Mouse (Mus musculus) hindbrain, embryonic 11.5 days (tissue): ENCODE data around the gene Ttyh3. TPM values are rescaled to one million over a fixed set of nuclear protein-coding genes. Genes with fewer than 3 reads are reported as not detected.
A peak's percentile ranks its signal among the peaks of the same experiment; 100 is the strongest.

Experiments used
- ATAC-seq: fragments of 200-750 bp; cut with Nextera tagmentation; 2 replicates; pipeline ENCODE4 v1.8.0; 2017; ENCODE audit warnings: mild to moderate bottlenecking, moderate TSS enrichment, moderate library complexity; ENCODE audit not compliant: low FRiP score
- DNase-seq: peaks from one replicate; pipeline ENCODE4 v3.0.0-alpha.2; 2015; ENCODE audit warnings: low spot score
- H3K27ac ChIP-seq: fragments of 300-500 bp; sonication (generic); 2 replicates; pipeline ENCODE4 v1.5.1; 2014; ENCODE audit warnings: mild to moderate bottlenecking, low read depth, low read length
- H3K27me3 ChIP-seq: fragments of 300-500 bp; sonication (generic); 2 replicates; pipeline ENCODE4 v1.6.1; 2014; ENCODE audit warnings: mild to moderate bottlenecking, low read length, moderate library complexity, mixed read lengths; ENCODE audit not compliant: control insufficient read depth, insufficient read depth
- H3K36me3 ChIP-seq: fragments of 300-500 bp; sonication (generic); 2 replicates; pipeline ENCODE4 v1.6.1; 2014; ENCODE audit warnings: mild to moderate bottlenecking, low read length, moderate library complexity, mixed read lengths; ENCODE audit not compliant: control insufficient read depth, insufficient read depth
- H3K4me1 ChIP-seq: fragments of 300-500 bp; sonication (generic); replicated peaks from 2 replicates; pipeline ENCODE4 v1.6.1; 2014; ENCODE audit warnings: low read length, mixed read lengths; ENCODE audit not compliant: control insufficient read depth, insufficient read depth
- H3K4me2 ChIP-seq: fragments of 300-500 bp; sonication (generic); replicated peaks from 2 replicates; pipeline ENCODE4 v1.6.1; 2014; ENCODE audit warnings: mild to moderate bottlenecking, low read depth, low read length
- H3K4me3 ChIP-seq: fragments of 300-500 bp; sonication (generic); 2 replicates; pipeline ENCODE4 v1.5.1; 2014; ENCODE audit warnings: low read depth, low read length
- H3K9ac ChIP-seq: fragments of 300-500 bp; sonication (generic); 2 replicates; pipeline ENCODE4 v1.6.1; 2014; ENCODE audit warnings: low read depth, low read length
- H3K9me3 ChIP-seq: fragments of 300-500 bp; sonication (generic); 2 replicates; pipeline ENCODE4 v1.6.1; 2016; ENCODE audit warnings: low read length; ENCODE audit not compliant: control insufficient read depth
- WGBS: fragments of 180-500 bp; shearing (Covaris S2); extraction: QIAGEN DNeasy Blood & Tissue Kit; methylation state at CpG from one replicate; pipeline ENCODE4 v1.1.7; 2014; 5-methylcytosine and 5-hydroxymethylcytosine counted together
- polyA plus RNA-seq: library from polyadenylated mRNA; unstranded; fragments of >200 nt; fragmentation: Nextera tagmentation; extraction: Ambion mirVana; gene quantifications from 2 replicates; pipeline ENCODE4 v1.2.1, GENCODE M21; 2014

The Ttyh3 gene
- polyA plus RNA-seq, 1 experiment from 2014 or later: 53.1 TPM

DNA sequence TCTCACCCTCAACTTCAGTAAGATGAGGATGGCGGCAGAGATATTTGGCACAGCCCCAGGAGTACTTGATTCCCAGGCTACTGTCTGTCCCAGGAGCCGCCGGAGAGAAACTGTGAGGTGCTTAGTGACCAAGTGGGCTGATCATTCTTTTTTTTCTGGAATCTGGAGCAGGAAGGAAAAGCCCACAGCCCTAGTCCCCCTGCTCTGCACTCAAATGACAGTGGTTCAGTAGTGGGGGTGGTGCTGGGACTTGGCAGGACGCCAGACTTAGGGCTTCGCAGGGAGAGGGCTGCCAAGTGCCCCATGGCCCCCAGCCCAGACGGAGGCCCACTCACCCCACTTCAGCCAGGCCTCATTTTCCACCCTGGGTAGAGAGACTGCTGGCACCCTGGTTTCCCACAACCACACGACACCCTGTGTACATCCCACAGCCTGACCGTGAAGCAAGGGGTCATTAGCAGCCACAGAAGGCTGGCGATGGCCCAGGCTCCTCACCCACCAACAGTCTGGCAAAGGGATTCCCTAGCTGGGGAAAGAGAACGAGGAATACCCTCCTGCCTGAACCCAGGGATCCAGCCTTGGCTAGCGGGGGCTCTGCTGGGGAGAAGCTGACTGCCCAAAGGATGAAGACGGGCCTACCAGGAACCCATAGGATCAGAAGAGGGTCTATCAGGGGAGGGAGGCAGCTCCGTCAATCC, 861 bp downstream of the Ttyh3 start:
- H3K4me1 ChIP-seq: peaks cover 14% of the 10 kb centered on the region
- no peaks in the 10 kb centered on the region for H3K9me3 ChIP-seq
- peak overlapping the region; percentile 98 for H3K4me3 ChIP-seq
- DNase-seq (peak; percentile 63), ATAC-seq (peak; percentile 30)
- H3K27me3 ChIP-seq: no peaks in the 10 kb centered on the region
- 4% methylated on average over 13 of the region's 13 CpGs for WGBS
- H3K9ac ChIP-seq: peak overlapping the region; percentile 100
- H3K4me2 ChIP-seq: peak overlapping the region; percentile 82
- H3K27ac ChIP-seq: peak overlapping the region; percentile 87
- H3K36me3 ChIP-seq: peaks cover 6% of the 10 kb centered on the region; the same call in 1 of the 2 replicates

DNA sequence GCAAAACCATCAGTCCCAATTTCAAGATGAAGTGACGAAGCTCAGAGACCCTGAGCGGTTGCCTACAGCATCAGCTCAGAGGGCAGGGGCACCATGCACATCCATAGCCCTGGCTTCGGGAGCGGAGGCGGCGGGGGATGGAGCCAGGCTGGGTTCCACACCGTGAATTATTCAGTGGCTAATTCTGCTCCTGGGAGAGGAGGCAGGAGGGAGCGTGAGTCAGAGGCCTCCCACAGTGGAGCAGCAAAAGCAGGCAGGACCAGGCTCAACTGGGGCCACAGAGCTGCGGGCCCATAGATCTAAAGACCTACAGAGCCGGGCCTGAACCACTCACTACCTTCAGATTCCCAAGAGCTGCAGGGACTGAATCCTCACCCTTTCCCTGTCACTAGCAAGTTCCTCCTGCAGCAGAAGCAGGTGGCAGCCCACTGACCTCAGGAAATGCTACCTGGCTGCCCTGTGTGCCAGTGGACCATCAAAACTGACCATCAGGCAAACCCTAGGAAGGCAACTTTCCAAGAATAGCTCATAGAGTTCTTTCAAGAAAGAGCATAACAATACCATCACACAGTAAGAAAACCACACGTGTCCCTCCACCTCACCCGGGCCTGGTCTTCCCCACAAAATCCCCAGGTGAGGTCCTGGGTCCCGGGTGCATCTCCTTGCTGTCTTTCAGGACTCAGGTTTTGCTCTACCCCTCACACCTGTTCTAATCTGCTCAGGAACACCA, 1.6 kb downstream of the Ttyh3 start:
- 57% methylated on average over 13 of the region's 13 CpGs for WGBS
- ATAC-seq (no peak), DNase-seq (no peak)
- Histone ChIP-seq H3K4me2 (peak overlapping the region; percentile 82), H3K4me1 (peaks cover 14% of the 10 kb centered on the region), H3K4me3 (peak overlapping the region; percentile 98), H3K27ac (no peak overlapping the region), H3K27me3 (no peaks in the 10 kb centered on the region), H3K9ac (peak overlapping the region; percentile 100), H3K9me3 (no peaks in the 10 kb centered on the region), H3K36me3 (peaks cover 6% of the 10 kb centered on the region; the same call in 1 of the 2 replicates)

DNA sequence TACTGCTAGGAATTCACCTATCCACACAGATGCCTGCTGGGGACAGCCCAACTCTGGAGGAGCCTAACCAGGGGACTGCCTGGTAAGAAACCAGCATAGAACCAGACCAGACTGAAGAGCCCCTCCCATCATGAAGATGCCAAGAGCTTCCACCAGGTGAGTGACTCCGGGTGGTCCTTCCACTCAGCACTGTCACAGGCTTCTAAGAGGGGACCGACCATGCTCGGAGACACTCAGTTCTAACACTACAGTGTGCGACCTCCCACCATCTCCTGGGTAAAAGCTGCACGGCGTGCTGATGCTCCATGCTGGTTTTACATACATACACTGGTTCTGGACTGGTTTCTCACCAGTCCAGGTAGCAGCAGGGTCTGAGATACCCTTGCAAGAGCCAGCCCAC, 2.7 kb downstream of the Ttyh3 start:
- WGBS: 94% methylated on average over 6 of the region's 6 CpGs
- Histone ChIP-seq H3K9ac (0 out of 2 replicates have a peak overlapping the region, but pooled peaks have one; percentile 24), H3K9me3 (no peaks in the 10 kb centered on the region), H3K4me3 (peak overlapping the region; percentile 98), H3K36me3 (peaks cover 6% of the 10 kb centered on the region; the same call in 1 of the 2 replicates), H3K27me3 (no peaks in the 10 kb centered on the region), H3K4me1 (peaks cover 16% of the 10 kb centered on the region), H3K4me2 (peak overlapping the region; percentile 82), H3K27ac (no peak overlapping the region)
- DNase-seq (no peak), ATAC-seq (no peak)

DNA sequence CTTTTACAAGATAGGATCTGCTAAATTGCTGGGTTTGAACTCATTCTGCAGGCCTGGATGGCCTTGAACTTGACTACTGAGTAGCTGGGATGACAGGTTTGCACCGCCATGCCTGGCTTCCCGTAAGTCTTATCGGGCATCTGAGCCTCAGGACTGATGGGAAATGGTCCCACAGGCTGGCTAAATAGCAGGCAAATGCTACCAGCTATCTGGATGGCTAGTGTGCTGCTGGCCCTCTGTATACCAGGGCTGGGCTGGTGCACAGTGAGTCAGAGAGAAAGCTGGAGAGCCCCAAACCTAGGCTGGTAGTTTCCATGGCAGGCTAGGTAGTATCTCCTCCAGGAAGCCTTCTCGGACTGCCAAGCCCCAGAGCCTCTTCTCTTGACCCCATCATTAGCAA, 3.4 kb downstream of the Ttyh3 start:
- DNase-seq (no peak), ATAC-seq (no peak)
- Histone ChIP-seq H3K4me3 (no peak overlapping the region), H3K4me1 (peaks cover 16% of the 10 kb centered on the region), H3K9me3 (no peaks in the 10 kb centered on the region), H3K9ac (no peak overlapping the region), H3K27me3 (no peaks in the 10 kb centered on the region), H3K27ac (no peak overlapping the region), H3K36me3 (peaks cover 6% of the 10 kb centered on the region; the same call in 1 of the 2 replicates), H3K4me2 (0 out of 2 replicates have a peak overlapping the region, but pooled peaks have one; percentile 0)
- 96% methylated on average over 4 of the region's 4 CpGs for WGBS

DNA sequence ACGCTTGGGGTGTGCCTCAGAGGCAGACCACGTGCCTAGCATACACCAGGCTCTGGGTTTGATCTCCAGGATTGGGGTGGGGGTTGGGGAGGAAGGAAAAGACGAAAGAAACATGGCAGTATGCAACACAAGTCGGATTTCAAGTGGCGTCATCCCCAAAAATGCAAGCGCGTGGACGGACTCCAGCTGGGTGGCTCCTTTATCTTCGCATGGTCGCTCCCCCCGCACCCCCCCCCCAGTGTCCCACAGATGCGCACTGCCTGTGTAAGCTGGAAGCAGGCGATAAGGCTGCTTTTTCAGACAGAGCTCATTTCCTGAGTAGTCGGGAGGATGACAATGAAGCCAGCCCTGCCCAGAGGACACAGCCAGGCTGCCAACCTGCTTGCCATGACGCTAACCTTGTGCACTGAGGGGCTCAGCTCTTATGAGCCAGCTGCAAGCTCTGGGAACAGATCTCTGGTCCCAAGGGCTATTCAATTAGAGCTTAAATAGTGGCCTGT, 4.1 kb downstream of the Ttyh3 start:
- no peaks in the 10 kb centered on the region for H3K27me3 ChIP-seq
- H3K9ac ChIP-seq: no peak overlapping the region
- peak overlapping the region; percentile 36; the same call in 1 of the 2 replicates for H3K27ac ChIP-seq
- H3K4me1 ChIP-seq: peaks cover 16% of the 10 kb centered on the region
- H3K9me3 ChIP-seq: no peaks in the 10 kb centered on the region
- no peak overlapping the region for H3K4me2 ChIP-seq
- H3K4me3 ChIP-seq: no peak overlapping the region
- ATAC-seq (no peak), DNase-seq (no peak)
- WGBS: 87% methylated on average over 15 of the region's 15 CpGs
- H3K36me3 ChIP-seq: peaks cover 6% of the 10 kb centered on the region; the same call in 1 of the 2 replicates

DNA sequence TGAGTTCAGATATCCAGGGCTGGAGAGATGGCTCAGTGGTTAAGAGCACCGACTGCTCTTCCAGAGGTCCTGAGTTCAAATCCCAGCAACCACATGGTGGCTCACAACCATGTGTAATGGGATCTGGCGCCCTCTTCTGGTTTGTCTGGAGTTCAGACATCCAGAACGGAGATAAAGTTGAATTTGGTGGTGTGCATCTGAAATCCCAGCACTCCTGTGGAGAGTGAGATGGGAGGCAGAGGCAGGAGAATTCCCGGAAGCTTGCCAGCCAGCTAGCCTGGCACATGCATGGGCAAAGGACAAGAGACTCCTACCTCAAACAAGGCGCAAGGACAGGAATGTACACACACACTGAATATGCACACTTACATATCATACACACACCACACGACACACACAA, 4.6 kb downstream of the Ttyh3 start:
- Histone ChIP-seq H3K27ac (no peak overlapping the region), H3K9ac (no peak overlapping the region), H3K4me3 (no peak overlapping the region), H3K36me3 (peaks cover 6% of the 10 kb centered on the region; the same call in 1 of the 2 replicates), H3K4me2 (no peak overlapping the region), H3K27me3 (no peaks in the 10 kb centered on the region), H3K9me3 (no peaks in the 10 kb centered on the region), H3K4me1 (peaks cover 12% of the 10 kb centered on the region)
- DNase-seq (no peak), ATAC-seq (no peak)
- 95% methylated on average over 6 of the region's 6 CpGs for WGBS

DNA sequence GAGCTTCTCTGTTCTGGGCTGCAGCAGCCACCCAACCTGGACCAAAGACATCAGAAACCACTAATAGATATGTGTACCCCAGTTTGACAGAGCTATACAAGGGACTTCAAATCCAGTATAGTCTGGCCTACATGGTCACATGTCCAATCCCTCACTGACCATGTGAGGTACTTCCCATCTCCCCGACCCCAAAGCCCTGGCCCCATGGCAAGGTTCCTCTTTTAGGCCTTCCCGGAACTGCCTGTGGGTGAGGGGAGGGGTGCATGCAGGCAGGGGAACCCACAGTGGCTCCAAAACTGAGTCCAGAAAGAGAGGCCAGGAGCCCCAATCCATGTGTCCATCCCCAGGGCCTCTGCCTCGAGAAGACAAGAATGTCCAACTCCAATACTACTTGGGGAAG, 6.8 kb downstream of the Ttyh3 start:
- Histone ChIP-seq H3K4me3 (no peak overlapping the region), H3K4me2 (no peak overlapping the region), H3K9me3 (no peaks in the 10 kb centered on the region), H3K27me3 (no peaks in the 10 kb centered on the region), H3K4me1 (peaks cover 10% of the 10 kb centered on the region; the same call in 1 of the 2 replicates), H3K27ac (no peak overlapping the region), H3K9ac (no peak overlapping the region), H3K36me3 (peaks cover 6% of the 10 kb centered on the region; the same call in 1 of the 2 replicates)
- DNase-seq (no peak), ATAC-seq (no peak)
- WGBS: 70% methylated on average over 3 of the region's 3 CpGs

DNA sequence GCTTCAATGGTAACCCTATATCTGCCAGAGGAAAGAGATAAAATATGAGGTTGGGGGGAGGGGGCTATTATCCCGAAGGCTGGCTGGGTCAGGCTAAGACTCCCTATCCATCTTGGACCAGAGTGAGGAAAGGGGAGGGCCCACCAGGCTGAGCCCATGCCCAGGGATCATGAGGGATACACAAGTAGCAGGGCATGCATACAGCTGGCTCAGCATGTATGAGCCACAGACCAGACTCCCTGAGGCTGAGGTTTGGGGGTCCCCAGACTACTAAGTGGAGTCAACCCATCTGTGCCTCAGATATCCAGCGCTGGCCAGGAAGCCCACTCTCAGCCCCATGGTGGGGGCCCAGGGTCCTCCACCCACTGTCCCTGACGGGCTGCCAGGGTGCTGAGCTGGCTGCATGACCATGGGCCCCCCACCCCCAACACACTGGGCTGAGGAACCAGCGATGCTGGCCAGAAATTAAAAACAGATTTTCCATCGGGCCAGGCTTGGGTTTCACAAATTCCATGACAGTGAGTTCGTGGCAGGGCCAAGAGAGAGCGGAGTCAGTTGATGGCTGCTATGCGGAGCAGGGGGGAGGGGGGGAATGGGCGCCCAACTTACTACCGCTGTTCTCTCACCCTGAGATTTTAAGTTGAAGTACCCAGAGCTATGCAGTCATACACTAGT, 7.4 kb downstream of the Ttyh3 start:
- Histone ChIP-seq H3K27ac (no peak overlapping the region), H3K9ac (no peak overlapping the region), H3K4me2 (no peak overlapping the region), H3K27me3 (no peaks in the 10 kb centered on the region), H3K4me1 (peaks cover 6% of the 10 kb centered on the region; the same call in 1 of the 2 replicates), H3K4me3 (no peak overlapping the region), H3K9me3 (no peaks in the 10 kb centered on the region), H3K36me3 (peaks cover 6% of the 10 kb centered on the region; the same call in 1 of the 2 replicates)
- WGBS: 71% methylated on average over 10 of the region's 10 CpGs
- DNase-seq (no peak), ATAC-seq (peak; percentile 26; the same call in 1 of the 2 replicates)
